Mouse (Mus musculus) left cerebral cortex, postnatal 14 days (tissue): ENCODE results near the gene Rbm19. TPM values are rescaled to one million over a fixed set of nuclear protein-coding genes. Genes with fewer than 3 reads are reported as not detected.

Experiments
- DNase-seq, 2 experiments: peaks; one replicate each; pipeline ENCODE4 v3.0.0; 2021 to 2022; ENCODE audit warnings: low spot score in 2 of 2, mixed read lengths in 1 of 2
- intact Hi-C: fragments of 180-260 bp; cut with DNase I; formaldehyde crosslinking; loops from one replicate; pipeline ENCODE4 v1.15.1; 2025
- total RNA-seq, 2 experiments: library from RNA; stranded (reverse); gene quantifications; 2 replicates each; pipeline ENCODE4 v1.2.3; 2021

Rbm19 gene
- total RNA-seq, 2 experiments from 2014 or later = 21.4 TPM

DNA sequence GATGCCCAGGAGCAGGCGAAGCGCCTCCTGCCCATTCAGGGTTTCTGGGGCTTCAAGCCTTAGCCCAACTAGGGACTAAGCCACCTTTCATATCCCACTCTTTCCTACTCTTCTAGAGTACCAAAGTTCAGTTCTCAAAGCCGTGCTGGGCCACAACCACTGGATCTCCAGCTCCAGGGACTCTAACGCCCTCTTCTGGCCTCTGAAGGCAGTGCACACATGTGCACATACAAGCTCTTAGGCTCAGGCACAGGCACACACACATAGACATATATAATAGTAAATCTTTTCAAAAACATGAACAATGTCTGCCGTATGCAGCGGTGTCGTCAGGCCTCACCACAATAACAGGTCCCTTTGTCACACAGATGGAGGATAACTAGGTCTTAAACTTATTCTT is 13.5 kb downstream of the Rbm19 start:
- intact Hi-C loops = no loop called here
- no peak for DNase-seq

DNA sequence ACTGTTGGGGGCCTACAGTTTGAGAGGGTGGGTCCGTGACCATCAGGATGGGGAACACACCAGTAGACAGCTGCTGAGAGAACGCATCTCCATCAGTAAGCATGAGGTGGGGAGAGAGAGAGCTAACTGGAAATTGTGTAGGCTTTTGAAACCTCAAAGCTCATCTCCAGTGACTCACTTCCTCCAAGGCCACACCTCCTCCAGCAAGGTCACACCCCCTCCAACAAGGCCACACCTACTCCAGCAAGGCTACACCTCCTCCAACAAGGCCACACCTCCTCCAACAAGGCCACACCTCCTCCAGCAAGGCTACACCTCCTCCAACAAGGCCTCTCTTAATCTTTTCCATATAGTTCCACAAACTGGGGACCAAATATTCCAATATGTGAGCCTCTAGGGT is 13.9 kb downstream of the Rbm19 start:
- intact Hi-C loops = no loop called here
- no peak for DNase-seq

DNA sequence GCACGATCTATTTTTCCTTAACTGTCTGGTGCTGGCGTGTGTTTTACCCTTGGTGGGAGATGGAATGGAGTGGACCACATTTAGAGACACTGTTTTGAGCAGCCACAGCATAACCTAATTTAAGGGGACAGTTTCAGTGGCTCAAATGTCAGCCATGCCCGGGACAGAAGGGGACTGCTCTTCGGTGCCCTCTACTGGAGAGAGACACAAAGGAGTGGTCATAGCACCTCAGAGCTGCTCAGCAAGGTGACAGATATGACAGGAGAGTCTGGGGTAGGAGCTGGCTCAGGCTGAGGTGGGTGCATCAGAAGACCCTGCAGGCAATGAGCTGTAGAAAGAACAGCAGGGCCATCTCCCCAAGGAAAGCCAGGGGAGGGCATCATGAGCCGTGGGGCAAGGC is 15.3 kb downstream of the Rbm19 start:
- intact Hi-C loops = no loop called here
- DNase-seq = no peak

DNA sequence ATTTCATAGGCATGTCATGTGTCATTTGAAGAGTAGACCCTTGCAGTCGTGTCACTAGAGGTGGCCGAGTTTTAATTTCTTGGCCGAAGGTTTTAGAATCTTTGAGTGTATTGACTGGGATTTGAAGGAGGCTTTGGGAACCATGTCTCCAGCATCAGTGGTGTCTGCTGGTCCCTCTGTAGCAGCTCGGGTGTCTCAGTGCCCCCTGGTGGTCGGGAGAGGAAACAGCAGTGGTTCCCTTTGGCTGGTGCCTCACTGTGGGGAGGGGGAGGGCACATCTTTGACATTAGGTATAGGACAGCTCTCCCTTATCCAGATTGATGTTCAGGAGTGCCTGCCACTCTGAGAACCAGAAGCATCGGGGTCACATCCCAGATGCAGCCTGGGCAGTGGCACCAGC is 17.7 kb downstream of the Rbm19 start:
- intact Hi-C loops = no loop called here
- DNase-seq = peak; percentile 61 to 73

DNA sequence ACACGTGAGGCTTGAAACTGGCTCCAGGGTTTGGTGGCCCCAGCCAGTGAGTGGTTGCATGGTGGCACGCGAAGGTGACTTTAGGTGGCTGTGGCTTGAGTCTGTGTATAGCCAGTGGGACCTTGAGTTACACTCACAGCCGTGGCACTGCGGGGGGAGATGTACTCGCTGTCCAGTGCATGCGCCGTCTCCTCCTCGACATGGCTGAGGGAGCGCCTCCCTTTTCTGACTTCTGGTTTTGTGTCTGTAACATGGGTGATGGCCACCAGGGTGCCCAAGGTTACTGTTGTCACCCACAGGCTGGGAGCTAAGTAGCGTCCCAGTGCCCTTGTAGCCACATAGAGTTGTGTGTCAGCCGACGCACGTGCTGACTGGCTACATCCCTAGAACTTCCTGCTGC is 19.1 kb downstream of the Rbm19 start:
- no peak for DNase-seq
- intact Hi-C loops = no loop called here

DNA sequence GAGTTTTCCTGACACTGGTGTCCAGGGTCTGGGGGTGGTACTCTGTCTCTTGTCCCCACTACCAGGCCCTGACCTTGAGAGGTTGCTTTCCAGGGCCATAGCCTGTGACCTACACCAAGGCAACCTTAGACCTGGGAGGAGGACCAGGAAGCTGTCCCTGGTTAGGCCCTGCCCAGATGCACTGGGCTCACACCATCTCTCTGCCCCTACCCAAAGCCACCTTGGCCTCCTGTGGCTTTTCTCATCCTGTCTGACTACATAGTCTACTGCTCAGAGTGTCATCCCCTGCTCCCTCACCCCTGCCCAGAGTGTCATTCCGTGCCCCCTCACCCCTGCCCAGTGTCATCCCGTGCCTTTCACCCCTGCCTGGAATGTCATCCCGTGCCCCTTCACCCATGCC is 19.6 kb downstream of the Rbm19 start:
- DNase-seq = no peak
- intact Hi-C loops = no loop called here

DNA sequence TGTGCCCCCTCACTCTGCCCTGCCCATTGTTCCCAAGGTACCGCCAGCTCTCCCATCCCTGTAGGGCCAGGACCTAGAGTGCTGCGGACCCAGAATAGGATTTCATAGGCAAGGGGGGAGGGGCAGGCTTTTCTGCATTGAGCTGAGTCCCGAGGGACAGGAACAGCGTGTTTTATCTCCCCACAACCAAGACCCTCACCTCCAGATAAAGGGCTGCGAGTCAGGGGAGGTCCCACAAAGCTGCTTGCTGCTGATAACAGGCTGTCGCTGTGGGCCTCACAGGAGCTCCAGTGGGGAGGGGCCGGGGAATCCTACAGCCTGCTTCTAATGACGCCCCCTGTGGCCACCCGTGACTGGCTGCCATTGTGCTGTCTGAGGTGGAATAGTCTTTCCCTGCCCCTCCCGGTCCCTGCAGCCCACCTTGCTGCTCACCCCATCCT is 20.0 kb downstream of the Rbm19 start:
- intact Hi-C loops = no loop called here
- DNase-seq = no peak

DNA sequence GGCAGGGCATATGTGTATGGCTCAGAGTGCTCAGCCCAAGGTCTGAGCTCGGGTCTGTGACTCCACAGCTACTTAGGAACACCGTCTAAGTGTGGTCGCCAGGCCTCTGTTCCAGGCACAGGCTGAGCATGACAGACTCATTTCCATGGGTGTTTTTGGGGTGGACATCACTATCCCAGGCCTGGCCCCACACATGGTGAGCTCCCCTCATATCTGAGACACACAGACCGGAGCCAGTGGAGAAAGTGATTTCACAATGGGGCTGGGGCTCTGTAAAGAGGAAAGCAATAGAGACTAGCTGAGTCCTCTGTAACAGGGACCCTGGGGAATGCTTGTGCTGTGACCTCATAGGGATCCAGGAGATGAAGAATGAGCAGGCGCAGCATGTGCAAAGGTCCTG is 20.8 kb downstream of the Rbm19 start:
- DNase-seq = no peak
- intact Hi-C loops = no loop called here

DNA sequence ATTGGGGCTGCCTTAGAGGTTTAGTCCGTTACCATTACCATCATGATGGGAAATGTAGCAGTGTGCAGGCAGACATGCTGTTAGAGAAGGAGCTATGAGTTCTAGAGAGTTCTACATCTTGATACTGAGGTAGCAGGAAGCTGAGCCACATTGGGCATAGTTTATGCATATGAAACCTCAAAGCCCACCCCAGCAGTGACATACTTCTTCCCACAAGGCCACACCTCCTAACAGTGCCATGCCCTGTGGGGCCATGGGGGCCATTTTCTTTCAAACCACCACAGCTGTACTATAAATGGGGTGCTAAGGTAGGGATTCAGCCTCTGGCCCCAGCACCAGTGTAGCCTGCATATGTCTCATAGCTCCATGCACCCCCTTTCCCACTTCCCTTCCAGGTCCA is 21.6 kb downstream of the Rbm19 start:
- no peak for DNase-seq
- intact Hi-C loops = no loop called here

DNA sequence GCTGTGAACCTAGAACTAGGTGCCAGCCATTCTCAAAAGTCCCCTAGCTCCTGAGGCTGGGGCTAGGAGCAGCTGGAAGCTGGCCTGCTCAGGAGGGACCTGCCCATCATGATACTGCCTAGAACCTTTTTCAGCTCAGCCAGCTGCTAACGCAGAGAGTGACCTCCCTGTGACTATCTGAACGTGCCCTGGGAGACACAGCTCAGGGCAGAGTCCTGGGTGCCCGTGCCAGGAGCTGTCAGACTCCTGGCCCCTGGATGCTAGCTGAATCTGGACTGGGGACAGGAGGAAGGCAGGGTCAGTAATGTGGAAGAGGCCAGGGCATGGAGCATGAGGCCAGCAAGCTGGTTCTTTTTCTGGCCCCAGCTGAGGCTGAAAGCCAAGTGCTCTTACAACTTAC is 22.1 kb downstream of the Rbm19 start:
- no peak for DNase-seq
- intact Hi-C loops = no loop called here

DNA sequence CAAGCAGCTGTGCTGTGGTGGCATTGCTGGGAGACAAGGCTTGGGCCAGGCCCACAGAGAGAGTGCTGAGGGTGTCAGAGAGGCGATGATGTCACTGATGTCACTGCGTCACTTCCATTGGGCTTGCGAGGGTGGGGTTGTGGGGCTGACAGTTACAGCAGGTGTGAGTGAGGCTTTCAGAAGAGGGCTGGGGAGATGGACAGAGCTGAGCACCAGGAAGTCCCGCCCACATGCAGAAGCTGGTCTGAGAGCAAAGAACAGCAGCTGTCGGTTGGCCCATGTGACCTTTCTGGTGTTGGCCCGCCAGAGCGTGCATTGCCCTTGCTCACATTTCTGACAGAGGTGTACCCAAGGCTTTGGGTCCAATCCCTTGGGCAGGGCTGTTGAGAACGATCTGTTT is 23.0 kb downstream of the Rbm19 start:
- intact Hi-C loops = no loop called here
- DNase-seq = no peak

DNA sequence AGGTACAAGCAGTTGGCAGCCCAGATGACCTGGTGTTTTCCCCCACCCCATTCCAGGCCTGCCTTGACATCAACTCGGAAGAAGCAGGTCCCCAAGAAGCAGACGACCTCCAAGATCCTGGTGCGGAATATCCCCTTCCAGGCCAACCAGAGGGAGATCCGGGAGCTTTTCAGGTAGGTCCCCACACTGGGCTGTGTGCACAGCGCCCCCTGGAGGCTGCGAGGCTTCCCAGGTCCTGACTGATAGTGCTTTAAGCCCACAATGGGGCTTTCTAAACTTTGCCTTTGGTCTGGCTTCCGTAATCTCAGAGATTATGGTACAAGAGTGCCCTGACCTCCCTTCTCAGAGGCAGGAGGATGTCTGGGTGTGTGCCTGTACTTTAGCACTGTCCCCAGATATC is 27.7 kb downstream of the Rbm19 start:
- DNase-seq = no peak
- intact Hi-C loops = no loop called here

DNA sequence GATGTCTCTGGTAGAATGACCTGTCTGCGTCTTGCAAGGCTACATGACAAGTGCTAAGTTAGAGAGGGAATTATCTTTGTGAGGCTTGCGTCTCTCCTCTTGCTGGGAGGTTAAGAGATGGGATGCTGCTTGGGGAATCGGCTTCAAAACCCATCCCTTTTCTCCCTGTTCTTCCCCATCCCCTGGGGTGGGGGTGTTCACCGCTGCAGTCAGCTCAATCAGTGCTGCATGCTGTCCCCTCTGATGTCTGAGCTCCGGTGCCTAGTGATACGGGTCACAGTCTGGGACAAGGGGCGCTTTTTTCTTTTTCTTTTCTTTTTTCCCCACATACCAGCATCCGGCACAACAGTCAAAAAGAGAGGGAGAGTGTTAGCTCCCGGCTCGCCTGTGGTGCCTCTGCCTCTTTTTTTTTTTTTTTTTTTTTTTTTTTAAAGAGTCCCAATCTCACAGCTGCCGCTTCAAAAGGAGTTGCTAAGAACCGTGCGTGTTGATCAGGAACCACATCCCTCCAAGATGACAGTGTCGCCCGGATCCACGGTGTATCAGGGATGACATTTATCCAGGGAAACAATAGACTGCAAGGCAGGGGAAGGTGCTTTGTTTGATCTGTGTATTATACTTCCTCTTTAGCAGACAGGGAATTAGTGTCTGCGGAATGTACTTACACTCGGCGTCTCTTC is 29.2 kb downstream of the Rbm19 start:
- no peak for DNase-seq
- intact Hi-C loops = loop anchor here (2.0 to 5.0 kb wide), 3 partner anchors 62 to 312 kb away; no protein-coding TSS in a partner anchor

DNA sequence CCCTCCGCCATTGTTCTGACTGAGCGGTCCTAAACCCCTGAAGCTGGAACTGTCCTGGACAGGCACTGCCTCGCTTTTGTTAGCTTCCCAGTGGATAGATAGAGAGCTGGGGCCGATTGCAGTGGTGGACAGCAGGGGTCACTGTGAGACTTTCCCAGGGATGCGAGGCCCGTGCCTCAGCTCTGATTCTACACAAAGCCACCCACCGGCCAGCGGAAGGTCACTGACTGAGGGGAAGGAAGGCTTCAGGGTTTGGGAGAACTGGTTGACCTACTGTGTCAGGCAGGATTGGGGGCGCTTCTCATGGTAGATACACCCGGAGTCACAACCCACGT is 29.8 kb downstream of the Rbm19 start:
- peak; percentile 54 to 71 for DNase-seq
- intact Hi-C loops = loop anchor here (2.0 to 5.0 kb wide), 3 partner anchors 61 to 311 kb away; no protein-coding TSS in a partner anchor

DNA sequence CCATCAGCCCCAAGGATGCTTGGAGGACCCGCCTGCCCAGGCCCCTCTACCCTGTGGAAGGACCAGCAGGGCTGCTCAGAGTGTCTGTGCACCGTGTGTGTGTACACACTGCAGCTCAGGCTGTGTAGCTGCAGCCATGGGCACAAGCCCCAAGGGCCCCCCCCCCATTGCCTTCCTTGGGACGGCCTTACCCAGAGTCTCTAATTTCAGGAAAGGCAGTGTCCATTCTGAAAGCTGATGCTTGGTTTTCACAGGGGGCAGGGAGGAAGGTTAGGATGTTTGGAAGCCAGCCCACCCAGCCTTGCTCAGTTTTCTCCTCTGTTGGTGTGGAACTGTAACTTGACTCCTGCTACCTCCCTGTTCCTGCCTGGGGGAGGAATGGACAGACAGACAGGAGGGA is 30.6 kb downstream of the Rbm19 start:
- intact Hi-C loops = loop anchor here (2.0 to 5.0 kb wide), 3 partner anchors 60 to 310 kb away; no protein-coding TSS in a partner anchor
- DNase-seq = no peak

DNA sequence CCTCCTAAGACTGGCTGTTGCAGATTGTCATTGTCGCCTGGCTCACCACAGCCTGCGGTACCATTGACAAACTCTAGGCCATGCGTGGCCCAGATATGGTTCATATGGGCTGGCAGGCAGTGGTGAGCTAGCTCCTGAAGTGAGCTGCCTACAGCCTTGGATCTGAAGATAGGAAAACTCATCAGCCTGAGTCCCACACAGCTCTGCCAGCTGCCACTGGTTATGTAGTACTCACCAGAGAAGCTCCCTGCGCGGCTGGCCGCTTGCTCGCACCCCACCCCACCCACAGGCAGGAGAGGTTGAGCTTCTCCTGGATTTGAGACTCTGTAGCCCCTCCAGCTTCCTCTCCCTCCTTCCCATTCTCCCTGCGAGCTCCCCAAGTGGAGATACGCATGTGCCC is 32.0 kb downstream of the Rbm19 start:
- intact Hi-C loops = loop anchor here (5.0 kb wide), 2 partner anchors 59 to 309 kb away; no protein-coding TSS in a partner anchor
- DNase-seq = peak; percentile 27 to 63

DNA sequence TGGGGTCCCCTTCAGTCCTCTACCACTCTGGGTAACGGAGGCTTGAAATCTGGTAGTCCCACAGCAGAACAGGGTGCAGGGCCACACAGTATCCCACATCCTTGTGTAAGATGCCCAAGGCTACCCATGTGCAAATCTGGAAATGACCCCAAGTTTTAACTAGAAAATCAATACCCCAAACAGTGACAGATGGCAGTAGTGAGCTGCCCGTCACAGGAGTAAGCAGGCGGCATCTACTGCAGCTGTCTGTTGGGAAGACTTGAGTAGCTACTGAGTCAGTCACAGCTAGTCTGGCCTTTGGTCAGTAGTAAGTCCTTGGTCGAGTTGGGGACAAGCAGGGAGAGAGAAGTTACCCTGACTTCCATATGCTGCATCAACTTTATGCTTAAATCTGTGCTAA is 34.9 kb downstream of the Rbm19 start:
- DNase-seq = no peak
- intact Hi-C loops = loop anchor here (10.0 kb wide), 1 partner anchor 454 kb away; no protein-coding TSS in a partner anchor

DNA sequence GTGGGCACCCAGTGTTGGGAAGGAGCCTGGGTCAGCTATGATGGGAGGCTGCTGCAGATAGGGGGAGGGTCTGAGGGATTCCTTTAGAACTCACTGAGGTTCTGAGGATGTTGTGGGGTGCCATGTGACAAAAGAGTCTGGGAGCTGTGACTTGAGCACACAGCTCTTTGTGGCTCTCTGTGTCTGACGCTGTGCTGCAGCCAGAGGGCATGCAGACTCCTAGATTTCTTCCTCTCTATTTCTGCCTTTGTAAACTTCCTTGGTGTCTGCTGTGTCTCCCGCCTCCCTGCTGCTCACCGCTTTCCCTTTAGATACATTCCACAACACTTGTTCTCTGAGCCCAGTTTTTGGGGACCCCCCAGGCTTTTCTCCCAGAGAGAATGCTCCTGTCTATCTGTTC is 36.9 kb downstream of the Rbm19 start:
- no peak for DNase-seq
- intact Hi-C loops = loop anchor here (10.0 kb wide), 1 partner anchor 452 kb away; no protein-coding TSS in a partner anchor

DNA sequence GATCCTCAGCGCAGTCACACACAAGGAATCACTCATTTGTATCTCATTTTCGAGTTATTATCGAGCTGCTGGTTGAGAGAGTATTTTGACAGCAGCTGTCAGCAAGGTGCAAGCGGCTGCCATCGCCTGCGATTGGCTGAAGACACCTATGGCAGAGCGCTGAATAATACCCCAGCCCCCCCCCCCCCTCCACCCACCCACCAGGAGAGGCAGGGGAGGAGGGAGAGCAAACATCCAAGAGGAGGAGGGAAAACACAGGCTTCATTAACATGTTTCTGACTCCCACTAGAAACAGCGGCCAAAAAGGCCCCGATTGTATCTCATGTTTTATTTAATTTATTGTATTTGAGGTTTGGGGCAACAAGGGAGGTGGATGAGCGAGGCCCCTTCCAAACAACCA is 39.4 kb downstream of the Rbm19 start:
- intact Hi-C loops = loop anchor here (10.0 kb wide), 1 partner anchor 449 kb away; no protein-coding TSS in a partner anchor
- no peak for DNase-seq

DNA sequence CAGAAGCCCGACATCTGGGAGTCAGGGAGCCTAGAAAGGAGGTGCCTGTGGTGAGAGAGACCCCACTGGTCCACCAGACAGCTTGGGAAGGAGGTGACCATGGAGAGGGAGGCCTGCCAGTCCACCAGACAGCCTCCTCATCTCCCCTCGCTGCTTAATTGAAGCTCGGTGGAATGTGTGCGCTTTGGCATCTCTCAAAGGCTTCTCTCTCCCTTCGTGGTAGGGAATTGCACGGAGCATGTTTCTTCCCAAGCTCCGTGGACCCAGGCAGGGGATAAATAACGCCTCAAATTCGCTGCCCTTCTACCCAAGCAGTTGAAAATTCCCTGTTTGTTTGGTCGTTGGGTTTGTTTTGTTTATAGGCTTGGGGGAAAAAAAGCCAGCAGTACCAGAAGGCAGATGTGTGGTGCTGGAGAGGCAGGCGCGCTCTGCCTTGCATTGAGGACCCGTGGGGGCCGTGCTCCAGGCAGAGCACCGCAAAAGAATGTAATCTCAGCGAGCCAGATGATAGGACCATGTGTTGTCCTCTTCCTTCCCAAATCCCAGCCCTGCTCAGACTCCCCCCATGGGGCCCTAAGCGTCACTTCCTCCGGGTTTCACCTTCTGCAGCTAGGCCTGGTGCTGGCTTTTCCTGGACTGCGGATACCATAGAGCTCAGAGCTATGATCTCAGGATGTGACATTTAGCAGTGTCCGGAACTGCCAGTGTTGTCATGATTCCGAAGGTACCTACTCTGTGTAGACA is 40.1 kb downstream of the Rbm19 start:
- DNase-seq = no peak
- intact Hi-C loops = loop anchor here (10.0 kb wide), 1 partner anchor 448 kb away; no protein-coding TSS in a partner anchor

DNA sequence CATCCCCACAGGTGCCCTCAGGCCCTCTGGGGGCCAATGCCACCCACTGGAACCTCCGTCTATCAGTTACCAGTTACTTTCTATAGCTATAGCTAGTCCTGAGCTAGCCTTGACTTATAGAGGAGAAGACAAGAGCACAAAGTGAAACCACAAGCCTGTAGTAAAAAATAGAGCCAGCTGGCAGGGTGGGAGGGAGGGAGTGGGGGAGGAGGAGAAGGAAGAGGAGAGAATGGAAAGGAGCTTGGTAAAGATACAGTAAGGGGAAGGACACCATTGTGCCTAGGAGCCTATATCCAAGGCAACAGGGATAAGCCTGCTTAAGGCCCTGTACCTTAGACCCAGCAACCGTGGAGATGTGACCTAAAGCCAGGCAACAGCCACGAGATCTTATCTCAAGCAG is 40.9 kb downstream of the Rbm19 start:
- intact Hi-C loops = loop anchor here (10.0 kb wide), 1 partner anchor 448 kb away; no protein-coding TSS in a partner anchor
- no peak for DNase-seq
